Mouse (Mus musculus) cortical plate, adult 2 months (tissue): ENCODE results near the gene E130116L18Rik. TPM values are rescaled to one million over a fixed set of nuclear protein-coding genes. Genes with fewer than 3 reads are reported as not detected.

Experiments used
- H3K27ac ChIP-seq: fragments of 200-500 bp; 2 replicates; pipeline ENCODE4 v1.5.1; 2012; ENCODE audit warnings: low read length, control low read depth, inconsistent platforms; ENCODE audit not compliant: insufficient read depth
- H3K4me1 ChIP-seq: fragments of 200-500 bp; 2 replicates; pipeline ENCODE4 v1.6.1; 2011; ENCODE audit warnings: low read length; ENCODE audit not compliant: control insufficient read depth, insufficient read depth
- H3K4me3 ChIP-seq: fragments of 200-500 bp; 2 replicates; pipeline ENCODE4 v1.5.1; 2011; ENCODE audit warnings: mild to moderate bottlenecking, low read length, control low read depth; ENCODE audit not compliant: insufficient read depth
- CTCF ChIP-seq: fragments of 200-500 bp; IDR thresholded peaks from 2 replicates; pipeline ENCODE4 v1.5.1; 2011; ENCODE audit warnings: mild to moderate bottlenecking, control low read depth, low read length; ENCODE audit not compliant: insufficient read depth; ENCODE audit errors: extremely low read depth
- POLR2A ChIP-seq: fragments of 200-500 bp; IDR thresholded peaks from 2 replicates; pipeline ENCODE4 v1.6.1; 2011; ENCODE audit warnings: mild to moderate bottlenecking, low read length, control low read depth; ENCODE audit not compliant: insufficient read depth; ENCODE audit errors: extremely low read depth
- polyA plus RNA-seq: library from polyadenylated mRNA; depleted of rRNA; stranded (reverse); fragments of >200 nt; gene quantifications from 2 replicates; pipeline ENCODE4 v1.2.3, GENCODE M21; 2012; rRNA removed

E130116L18Rik gene
- polyA plus RNA-seq = not detected in 2 replicates

- TF ChIP-seq POLR2A = peak; percentile 63; the same call in 1 of the 2 replicates
- no peak for TF ChIP-seq CTCF
- H3K4me1 ChIP-seq = peaks cover 2% of the 10 kb centered on the region; the same call in 1 of the 2 replicates
- peak within 1 kb of the TSS; percentile 50 for H3K4me3 ChIP-seq
- peak within 1 kb of the TSS; percentile 94 for H3K27ac ChIP-seq
These were observed at the start of gene E130116L18Rik for GRCm38 (mm10) chr5:25222752-25223702. Gene E130116L18Rik (minus strand): TSS chr5:25223153.

- H3K27ac ChIP-seq = no peak overlapping the region
- no peak overlapping the region for H3K4me3 ChIP-seq
- TF ChIP-seq CTCF (no peak), POLR2A (no peak)
- no peaks in the 10 kb centered on the region for H3K4me1 ChIP-seq
These were observed 45.4 kb upstream of the E130116L18Rik start for GRCm38 (mm10) chr5:25268258-25268888.

- H3K4me1 ChIP-seq = no peaks in the 10 kb centered on the region
- no peak overlapping the region for H3K4me3 ChIP-seq
- H3K27ac ChIP-seq = no peak overlapping the region
- no peak for TF ChIP-seq CTCF
- TF ChIP-seq POLR2A = no peak
These were observed 39.3 kb upstream of the E130116L18Rik start for GRCm38 (mm10) chr5:25262266-25262665.

- no peaks in the 10 kb centered on the region for H3K4me1 ChIP-seq
- TF ChIP-seq CTCF = no peak
- TF ChIP-seq POLR2A = no peak
- no peak overlapping the region for H3K4me3 ChIP-seq
- H3K27ac ChIP-seq = no peak overlapping the region
These were observed 38.5 kb upstream of the E130116L18Rik start for GRCm38 (mm10) chr5:25261452-25261851.

GRCm38 (mm10) chr5:25256686-25257085 lies 33.7 kb upstream of the E130116L18Rik start:
- no peaks in the 10 kb centered on the region for H3K4me1 ChIP-seq
- TF ChIP-seq CTCF = no peak
- H3K4me3 ChIP-seq = no peak overlapping the region
- no peak overlapping the region for H3K27ac ChIP-seq

GRCm38 (mm10) chr5:25254491-25254890 lies 31.5 kb upstream of the E130116L18Rik start:
- H3K4me3 ChIP-seq = no peak overlapping the region
- no peak overlapping the region for H3K27ac ChIP-seq
- TF ChIP-seq CTCF = no peak
- no peak for TF ChIP-seq POLR2A
- no peaks in the 10 kb centered on the region for H3K4me1 ChIP-seq

- Histone ChIP-seq H3K27ac (no peak overlapping the region), H3K4me3 (no peak overlapping the region), H3K4me1 (no peaks in the 10 kb centered on the region)
- TF ChIP-seq CTCF (no peak), POLR2A (no peak)
These were observed 30.0 kb upstream of the E130116L18Rik start for GRCm38 (mm10) chr5:25252825-25253544.

- H3K4me1 ChIP-seq = no peaks in the 10 kb centered on the region
- no peak overlapping the region for H3K4me3 ChIP-seq
- TF ChIP-seq POLR2A (no peak), CTCF (no peak)
- no peak overlapping the region for H3K27ac ChIP-seq
These were observed 29.5 kb upstream of the E130116L18Rik start for GRCm38 (mm10) chr5:25252423-25252822.

GRCm38 (mm10) chr5:25247036-25247435 lies 24.1 kb upstream of the E130116L18Rik start:
- Histone ChIP-seq H3K4me1 (no peaks in the 10 kb centered on the region), H3K4me3 (no peak overlapping the region), H3K27ac (no peak overlapping the region)
- TF ChIP-seq POLR2A (no peak), CTCF (no peak)

GRCm38 (mm10) chr5:25246473-25246865 lies 23.5 kb upstream of the E130116L18Rik start:
- TF ChIP-seq CTCF (no peak), POLR2A (no peak)
- no peak overlapping the region for H3K27ac ChIP-seq
- no peaks in the 10 kb centered on the region for H3K4me1 ChIP-seq
- H3K4me3 ChIP-seq = no peak overlapping the region
